Mouse (Mus musculus) left cerebral cortex, postnatal 4 days (tissue): ENCODE data around the gene Smyd1. TPM values are rescaled to one million over a fixed set of nuclear protein-coding genes. Genes with fewer than 3 reads are reported as not detected.

Experiments used
- microRNA-seq: library from miRNA; unstranded; fragments of <30 nt; microRNA quantifications from one replicate; pipeline ENCODE4 v1.2.0, GENCODE M21; 2022
- total RNA-seq, 2 experiments: library from RNA; stranded (reverse); gene quantifications; 2 replicates each; pipeline ENCODE4 v1.2.3; 2021

Gene Smyd1
- total RNA-seq, 2 experiments from 2014 or later = 1.8 to 2.3 TPM

Small RNA genes lying within 50 kb of the gene (microRNA-seq; reads per million reads assigned to microRNA genes)
- 63.2 reads per million, percentile 46 among the genes with 10 or more reads in this experiment for gene Mir8112

Other genes with a start within 250 kb of the Smyd1 start
- gene Thnsl2, start 177.8 kb downstream of the Smyd1 start, total RNA-seq = 1 to 10 TPM; 2.0 to 2.9 TPM
- gene Fabp1, start 122.4 kb downstream of the Smyd1 start, total RNA-seq = not detected
- gene Krcc1, start 50.6 kb downstream of the Smyd1 start, total RNA-seq = 10 to 100 TPM; 11.0 to 12.2 TPM
- gene Cd8b1, start 555 bp upstream of the Smyd1 start, total RNA-seq = not detected
- not detected for gene Cd8a, start 51.2 kb upstream of the Smyd1 start, total RNA-seq
- gene Rmnd5a, start 118.4 kb upstream of the Smyd1 start, total RNA-seq = 10 to 100 TPM; 53.5 to 54.3 TPM
- 10 to 100 TPM; 43.9 to 45.4 TPM for gene Rnf103, start 171.7 kb upstream of the Smyd1 start, total RNA-seq
- gene Chmp3, start 221.6 kb upstream of the Smyd1 start, total RNA-seq = 10 to 100 TPM; 78.0 to 83.9 TPM